Mouse (Mus musculus) midbrain, postnatal 0 days (tissue): Measurements from ENCODE around the gene Tubgcp6. TPM values are rescaled to one million over a fixed set of nuclear protein-coding genes. Genes with fewer than 3 reads are reported as not detected.

ENCODE experiments used
- ATAC-seq: fragments of 200-750 bp; cut with Nextera tagmentation; 2 replicates; pipeline ENCODE4 v1.8.0; 2017; ENCODE audit warnings: moderate number of reproducible peaks, mild to moderate bottlenecking, moderate TSS enrichment, moderate library complexity; ENCODE audit not compliant: low FRiP score
- DNase-seq: peaks from one replicate; pipeline ENCODE4 v3.0.0-alpha.2; 2015; ENCODE audit warnings: low spot score
- H3K27ac ChIP-seq: fragments of 300-500 bp; sonication (generic); 2 replicates; pipeline ENCODE4 v1.5.1; 2014; ENCODE audit warnings: low read depth, mild to moderate bottlenecking, low read length, mixed read lengths
- H3K27me3 ChIP-seq: fragments of 300-500 bp; sonication (generic); 2 replicates; pipeline ENCODE4 v1.6.1; 2014; ENCODE audit warnings: low read length, control low read depth, mixed read lengths; ENCODE audit not compliant: insufficient read depth
- H3K36me3 ChIP-seq: fragments of 300-500 bp; sonication (generic); 2 replicates; pipeline ENCODE4 v1.6.1; 2014; ENCODE audit warnings: low read length, control low read depth, mixed read lengths; ENCODE audit not compliant: insufficient read depth
- H3K4me1 ChIP-seq: fragments of 300-500 bp; sonication (generic); 2 replicates; pipeline ENCODE4 v1.6.1; 2014; ENCODE audit warnings: mild to moderate bottlenecking, control low read depth, antibody characterized with exemption, low read length, mixed read lengths; ENCODE audit not compliant: insufficient read depth
- H3K4me2 ChIP-seq: fragments of 300-500 bp; sonication (generic); 2 replicates; pipeline ENCODE4 v1.6.1; 2014; ENCODE audit warnings: low read depth, mild to moderate bottlenecking, low read length, mixed read lengths; ENCODE audit not compliant: poor library complexity, severe bottlenecking
- H3K4me3 ChIP-seq: fragments of 300-500 bp; sonication (generic); 2 replicates; pipeline ENCODE4 v1.5.1; 2014; ENCODE audit warnings: low read depth, mild to moderate bottlenecking, low read length, moderate library complexity
- H3K9ac ChIP-seq: fragments of 300-500 bp; sonication (generic); replicated peaks from 2 replicates; pipeline ENCODE4 v1.6.1; 2014; ENCODE audit warnings: mild to moderate bottlenecking, low read length, moderate library complexity, mixed read lengths; ENCODE audit not compliant: poor library complexity, severe bottlenecking
- H3K9me3 ChIP-seq: fragments of 300-500 bp; sonication (generic); 2 replicates; pipeline ENCODE4 v1.6.1; 2016; ENCODE audit warnings: low read length, control low read depth
- CTCF ChIP-seq: IDR thresholded peaks from 2 replicates; pipeline ENCODE4 v1.5.1; 2016; ENCODE audit warnings: antibody characterized with exemption, mild to moderate bottlenecking
- WGBS: fragments of 180-500 bp; shearing (Covaris S2); extraction: QIAGEN DNeasy Blood & Tissue Kit; methylation state at CpG from one replicate; pipeline ENCODE4 v1.1.7; 2014; 5-methylcytosine and 5-hydroxymethylcytosine counted together
- polyA plus RNA-seq: library from polyadenylated mRNA; unstranded; fragments of >200 nt; fragmentation: Nextera tagmentation; extraction: Ambion mirVana; gene quantifications from 2 replicates; pipeline ENCODE4 v1.2.1, GENCODE M21; 2015
- total RNA-seq: library from RNA; depleted of rRNA; stranded (reverse); fragments of >200 nt; gene quantifications from 2 replicates; pipeline ENCODE4 v1.2.3, GENCODE M21; 2014

The Tubgcp6 gene
- total and polyA plus RNA-seq, 2 experiments from 2014 or later = 11.0 to 46.1 TPM

GRCm38 (mm10) chr15:89084826-89085225 is 38.1 kb downstream of the Tubgcp6 start:
- H3K9ac ChIP-seq = no peak overlapping the region
- TF ChIP-seq CTCF = no peak
- no peak for ATAC-seq
- H3K27ac ChIP-seq = no peak overlapping the region
- H3K9me3 ChIP-seq = no peaks in the 10 kb centered on the region
- no peak overlapping the region for H3K4me2 ChIP-seq
- WGBS = 88% methylated on average over 2 of the region's 2 CpGs
- no peak for DNase-seq
- peaks cover 56% of the 10 kb centered on the region for H3K36me3 ChIP-seq
- H3K27me3 ChIP-seq = no peaks in the 10 kb centered on the region
- no peak overlapping the region for H3K4me3 ChIP-seq
- H3K4me1 ChIP-seq = peaks cover 7% of the 10 kb centered on the region; the same call in 1 of the 2 replicates

- Histone ChIP-seq H3K36me3 (peaks cover 56% of the 10 kb centered on the region), H3K9ac (no peak overlapping the region), H3K9me3 (no peaks in the 10 kb centered on the region), H3K4me3 (no peak overlapping the region), H3K4me2 (no peak overlapping the region), H3K27ac (no peak overlapping the region), H3K27me3 (no peaks in the 10 kb centered on the region), H3K4me1 (peaks cover 4% of the 10 kb centered on the region; the same call in 1 of the 2 replicates)
- no peak for DNase-seq
- ATAC-seq = no peak
- WGBS = 89% methylated on average over 1 of the region's 1 CpGs
- no peak for TF ChIP-seq CTCF
Observed at GRCm38 (mm10) chr15:89083906-89084305, 39.0 kb downstream of the Tubgcp6 start.

GRCm38 (mm10) chr15:89078208-89078836 is 44.6 kb downstream of the Tubgcp6 start:
- TF ChIP-seq CTCF = no peak
- Histone ChIP-seq H3K36me3 (peaks cover 21% of the 10 kb centered on the region), H3K4me3 (0 out of 2 replicates have a peak overlapping the region, but pooled peaks have one; percentile 3), H3K9ac (no peak overlapping the region), H3K9me3 (no peaks in the 10 kb centered on the region), H3K4me1 (peaks cover 16% of the 10 kb centered on the region), H3K27me3 (no peaks in the 10 kb centered on the region), H3K4me2 (peak overlapping the region; percentile 71), H3K27ac (no peak overlapping the region)
- ATAC-seq (no peak), DNase-seq (no peak)
- 75% methylated on average over 9 of the region's 9 CpGs for WGBS

GRCm38 (mm10) chr15:89076156-89076731 is 46.7 kb downstream of the Tubgcp6 start:
- peak; percentile 59 for ATAC-seq
- peaks cover 16% of the 10 kb centered on the region for H3K4me1 ChIP-seq
- peak overlapping the region; percentile 71 for H3K4me2 ChIP-seq
- no peak for TF ChIP-seq CTCF
- H3K27ac ChIP-seq = peak overlapping the region; percentile 82
- H3K9ac ChIP-seq = peak overlapping the region; percentile 79
- H3K4me3 ChIP-seq = peak overlapping the region; percentile 81
- peak; percentile 48 for DNase-seq
- H3K9me3 ChIP-seq = no peaks in the 10 kb centered on the region
- 0 out of 2 replicates have a peak, but pooled peaks cover 3% of the 10 kb centered on the region for H3K36me3 ChIP-seq
- under 1% methylated on average over 34 of the region's 39 CpGs for WGBS
- no peaks in the 10 kb centered on the region for H3K27me3 ChIP-seq

- Histone ChIP-seq H3K4me2 (peak overlapping the region; percentile 71), H3K4me1 (peaks cover 16% of the 10 kb centered on the region), H3K27ac (peak overlapping the region; percentile 82), H3K27me3 (no peaks in the 10 kb centered on the region), H3K36me3 (peaks cover 8% of the 10 kb centered on the region), H3K9ac (peak overlapping the region; percentile 79), H3K4me3 (peak overlapping the region; percentile 81), H3K9me3 (no peaks in the 10 kb centered on the region)
- peak; percentile 52 for TF ChIP-seq CTCF
- ATAC-seq (peak; percentile 88), DNase-seq (peak; percentile 93)
- under 1% methylated on average over 47 of the region's 59 CpGs for WGBS
Observed at GRCm38 (mm10) chr15:89075478-89076147, 47.3 kb downstream of the Tubgcp6 start.
